Mouse (Mus musculus) liver, postnatal 0 days (tissue): ENCODE results near the gene Glyr1. TPM values are rescaled to one million over a fixed set of nuclear protein-coding genes. Genes with fewer than 3 reads are reported as not detected.

ENCODE experiments used
- ATAC-seq: fragments of 200-750 bp; cut with Nextera tagmentation; 2 replicates; pipeline ENCODE4 v1.8.0; 2017; ENCODE audit warnings: mild to moderate bottlenecking, moderate library complexity
- DNase-seq: peaks from one replicate; pipeline ENCODE4 v3.0.0-alpha.2; 2016
- H3K27ac ChIP-seq: fragments of 300-500 bp; sonication (generic); 2 replicates; pipeline ENCODE4 v1.5.1; 2014; ENCODE audit warnings: antibody characterized with exemption, moderate library complexity, mild to moderate bottlenecking, low read depth
- H3K27me3 ChIP-seq: fragments of 300-500 bp; sonication (generic); 2 replicates; pipeline ENCODE4 v1.6.1; 2014; ENCODE audit warnings: low read length, control low read depth, mixed read lengths; ENCODE audit not compliant: insufficient read depth
- H3K36me3 ChIP-seq: fragments of 300-500 bp; sonication (generic); replicated peaks from 2 replicates; pipeline ENCODE4 v1.6.1; 2014; ENCODE audit warnings: mild to moderate bottlenecking, control low read depth, low read length, moderate library complexity, mixed read lengths; ENCODE audit not compliant: insufficient read depth
- H3K4me1 ChIP-seq: fragments of 300-500 bp; sonication (generic); 2 replicates; pipeline ENCODE4 v1.6.1; 2014; ENCODE audit warnings: antibody characterized with exemption, mild to moderate bottlenecking, control low read depth; ENCODE audit not compliant: insufficient read depth
- H3K4me2 ChIP-seq: fragments of 300-500 bp; sonication (generic); 2 replicates; pipeline ENCODE4 v1.6.1; 2014; ENCODE audit warnings: low read depth, mild to moderate bottlenecking, low read length, moderate library complexity, mixed read lengths
- H3K4me3 ChIP-seq: fragments of 300-500 bp; sonication (generic); 2 replicates; pipeline ENCODE4 v1.5.1; 2014; ENCODE audit warnings: low read depth, low read length
- H3K9ac ChIP-seq: fragments of 300-500 bp; sonication (generic); replicated peaks from 2 replicates; pipeline ENCODE4 v1.6.1; 2014; ENCODE audit warnings: mild to moderate bottlenecking, moderate library complexity
- H3K9me3 ChIP-seq: fragments of 300-500 bp; sonication (generic); 2 replicates; pipeline ENCODE4 v1.6.1; 2016; ENCODE audit warnings: mild to moderate bottlenecking, control low read depth, low read length, mixed read lengths
- CTCF ChIP-seq: sonication (generic); IDR thresholded peaks from 2 replicates; pipeline ENCODE4 v1.5.1; 2016; ENCODE audit warnings: antibody characterized with exemption, low read depth
- EP300 ChIP-seq: IDR thresholded peaks from 2 replicates; pipeline ENCODE4 v1.6.1; 2016; ENCODE audit warnings: antibody characterized with exemption, low read depth, mild to moderate bottlenecking
- WGBS: fragments of 180-500 bp; shearing (Covaris S2); extraction: QIAGEN DNeasy Blood & Tissue Kit; methylation state at CpG from one replicate; pipeline ENCODE4 v1.1.7; 2014; ENCODE audit not compliant: insufficient replicate concordance; 5-methylcytosine and 5-hydroxymethylcytosine counted together
- polyA plus RNA-seq: library from polyadenylated mRNA; unstranded; fragments of >200 nt; fragmentation: Nextera tagmentation; extraction: Ambion mirVana; gene quantifications from 2 replicates; pipeline ENCODE4 v1.2.1, GENCODE M21; 2015

The Glyr1 gene
- 31.4 and 35.7 TPM in 2 replicates for polyA plus RNA-seq

DNA sequence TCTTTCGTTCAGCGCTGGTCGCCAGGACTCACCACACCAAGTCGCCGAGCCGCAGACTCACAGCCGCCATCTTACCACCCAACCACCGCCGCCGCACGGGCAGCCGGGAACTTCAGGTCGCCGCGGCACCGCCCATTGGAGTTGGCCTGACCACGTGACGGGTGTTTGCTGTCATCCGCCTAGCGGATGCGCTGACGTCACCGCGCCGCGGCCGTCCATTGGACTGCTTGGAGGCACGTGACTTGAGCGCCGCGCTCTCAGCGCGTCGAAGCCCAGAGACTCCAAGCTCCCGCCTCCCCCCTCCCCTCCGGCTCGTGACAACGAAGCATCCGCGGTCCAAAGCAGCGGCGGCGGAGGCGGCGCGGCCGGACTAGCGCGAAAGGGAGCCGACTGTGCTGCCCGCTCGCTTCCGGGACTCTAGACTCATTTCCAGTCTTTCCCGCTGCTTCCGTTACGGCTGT is at the start of gene Glyr1, which contains the start of gene Ubn1:
Glyr1 (minus strand) TSS at position 90 of the 461 bp plus-strand sequence.
Ubn1 (plus strand) TSS at position 284 of the 461 bp plus-strand sequence.
- WGBS = under 1% methylated on average over 50 of the region's 56 CpGs
- Histone ChIP-seq H3K27me3 (no peaks in the 10 kb centered on the region), H3K4me2 (peak within 1 kb of the TSS; percentile 85), H3K36me3 (peaks cover 34% of the 10 kb centered on the region), H3K4me3 (peak within 1 kb of the TSS; percentile 93), H3K4me1 (peaks cover 22% of the 10 kb centered on the region), H3K27ac (peak within 1 kb of the TSS; percentile 92), H3K9me3 (no peaks in the 10 kb centered on the region), H3K9ac (peak within 1 kb of the TSS; percentile 98)
- ATAC-seq (peak; percentile 96), DNase-seq (peak; percentile 100)
- TF ChIP-seq CTCF = no peak
- TF ChIP-seq EP300 = no peak

DNA sequence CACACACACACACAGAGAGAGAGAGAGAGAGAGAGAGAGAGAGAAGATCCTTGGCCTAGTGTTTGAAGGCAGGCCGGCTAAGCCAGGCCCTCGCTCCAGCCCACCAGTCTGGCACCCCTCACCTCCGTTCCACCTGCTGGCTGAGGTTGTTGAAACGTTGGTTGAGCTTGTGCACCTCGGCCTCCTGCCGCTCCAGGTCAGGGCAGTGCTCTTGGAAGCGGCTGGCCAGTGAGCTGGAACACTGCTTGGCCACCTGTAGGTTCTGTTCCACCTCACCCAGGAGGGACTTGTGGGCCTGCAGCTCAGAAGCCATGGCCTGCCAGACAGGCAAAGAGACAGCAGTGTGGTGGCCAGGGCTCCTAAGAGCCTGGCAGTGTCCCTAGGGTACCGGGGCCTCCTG is 46.8 kb upstream of the Glyr1 start:
- DNase-seq (no peak), ATAC-seq (no peak)
- Histone ChIP-seq H3K4me3 (no peak overlapping the region), H3K4me2 (no peak overlapping the region), H3K27ac (no peak overlapping the region), H3K4me1 (no peaks in the 10 kb centered on the region), H3K27me3 (no peaks in the 10 kb centered on the region), H3K36me3 (no peaks in the 10 kb centered on the region), H3K9ac (no peak overlapping the region), H3K9me3 (no peaks in the 10 kb centered on the region)
- TF ChIP-seq EP300 (no peak), CTCF (no peak)
- WGBS = 90% methylated on average over 8 of the region's 8 CpGs

DNA sequence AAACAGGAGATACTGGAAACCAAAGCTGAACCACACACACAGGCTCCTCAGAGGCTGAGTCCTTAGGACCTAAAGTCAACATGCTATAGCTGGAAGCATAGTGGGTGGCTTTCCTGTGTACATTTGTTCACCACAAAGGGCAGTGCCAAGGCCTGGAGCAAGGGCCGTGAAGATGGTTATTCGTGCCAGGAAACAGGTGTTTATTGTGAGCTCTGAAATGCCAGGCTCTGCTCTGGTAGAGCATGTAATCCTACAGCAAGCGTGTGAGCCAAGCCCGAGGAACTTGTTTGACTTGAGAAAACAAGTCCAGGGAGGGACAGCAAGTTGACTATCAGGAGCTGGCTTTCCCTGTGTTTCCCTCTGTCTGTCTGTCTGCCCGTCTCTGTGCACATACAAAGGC is 43.6 kb upstream of the Glyr1 start:
- Histone ChIP-seq H3K4me3 (no peak overlapping the region), H3K36me3 (peaks cover under 1% of the 10 kb centered on the region; the same call in 1 of the 2 replicates), H3K27ac (no peak overlapping the region), H3K9me3 (no peaks in the 10 kb centered on the region), H3K9ac (no peak overlapping the region), H3K4me1 (no peaks in the 10 kb centered on the region), H3K4me2 (no peak overlapping the region), H3K27me3 (no peaks in the 10 kb centered on the region)
- no peak for TF ChIP-seq EP300
- no peak for TF ChIP-seq CTCF
- ATAC-seq (no peak), DNase-seq (no peak)
- WGBS = 70% methylated on average over 5 of the region's 5 CpGs

DNA sequence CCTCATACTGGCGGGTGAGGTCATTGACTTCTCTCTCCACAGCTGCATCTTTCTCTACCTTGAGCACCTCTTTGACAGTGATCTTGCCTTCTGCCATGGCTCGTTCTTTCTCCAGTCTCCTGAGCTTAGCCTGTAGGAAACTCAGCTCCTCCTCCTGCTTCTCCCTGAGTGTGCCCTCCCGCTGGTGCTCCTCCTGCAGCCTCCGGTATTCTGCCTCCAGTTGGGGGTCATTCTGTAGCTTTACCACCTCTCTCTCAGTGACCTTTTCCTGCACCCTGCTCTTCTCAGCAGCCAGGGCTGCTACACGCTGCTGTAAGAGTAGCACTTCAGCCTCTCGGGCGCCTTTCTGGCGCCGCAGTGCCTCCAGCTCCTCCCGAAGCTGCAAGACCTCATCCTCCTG is 39.4 kb upstream of the Glyr1 start:
- no peak overlapping the region for H3K4me2 ChIP-seq
- no peaks in the 10 kb centered on the region for H3K4me1 ChIP-seq
- H3K27me3 ChIP-seq = no peaks in the 10 kb centered on the region
- no peak overlapping the region for H3K27ac ChIP-seq
- no peak overlapping the region for H3K4me3 ChIP-seq
- H3K36me3 ChIP-seq = peaks cover 37% of the 10 kb centered on the region
- 68% methylated on average over 10 of the region's 10 CpGs for WGBS
- DNase-seq = no peak
- ATAC-seq = no peak
- no peak overlapping the region for H3K9ac ChIP-seq
- no peaks in the 10 kb centered on the region for H3K9me3 ChIP-seq
- TF ChIP-seq EP300 = no peak
- no peak for TF ChIP-seq CTCF

DNA sequence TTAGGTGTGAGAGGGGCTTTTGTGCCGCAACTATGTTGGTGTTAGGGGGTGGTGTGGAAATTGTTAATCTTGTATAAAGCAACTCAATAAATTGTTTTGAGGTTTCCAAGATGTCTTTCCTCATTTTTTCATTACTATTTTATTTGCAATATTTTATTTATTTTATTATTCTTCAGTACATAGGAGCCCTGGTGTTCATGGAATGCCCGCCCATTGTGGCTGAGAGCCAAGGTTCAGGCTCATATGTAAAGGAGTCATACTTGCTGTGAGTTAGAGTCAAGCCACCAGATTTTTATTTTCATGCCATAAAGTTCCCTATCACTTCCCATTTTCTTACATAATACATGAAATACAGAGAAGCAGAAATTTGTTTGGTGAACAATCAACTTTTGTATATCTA is 36.5 kb upstream of the Glyr1 start:
- H3K9me3 ChIP-seq = no peaks in the 10 kb centered on the region
- H3K4me2 ChIP-seq = no peak overlapping the region
- DNase-seq (no peak), ATAC-seq (no peak)
- H3K36me3 ChIP-seq = peaks cover 61% of the 10 kb centered on the region
- H3K4me3 ChIP-seq = no peak overlapping the region
- H3K27me3 ChIP-seq = no peaks in the 10 kb centered on the region
- TF ChIP-seq EP300 (no peak), CTCF (no peak)
- no peaks in the 10 kb centered on the region for H3K4me1 ChIP-seq
- H3K9ac ChIP-seq = no peak overlapping the region
- no peak overlapping the region for H3K27ac ChIP-seq
- 89% methylated on average over 2 of the region's 2 CpGs for WGBS

DNA sequence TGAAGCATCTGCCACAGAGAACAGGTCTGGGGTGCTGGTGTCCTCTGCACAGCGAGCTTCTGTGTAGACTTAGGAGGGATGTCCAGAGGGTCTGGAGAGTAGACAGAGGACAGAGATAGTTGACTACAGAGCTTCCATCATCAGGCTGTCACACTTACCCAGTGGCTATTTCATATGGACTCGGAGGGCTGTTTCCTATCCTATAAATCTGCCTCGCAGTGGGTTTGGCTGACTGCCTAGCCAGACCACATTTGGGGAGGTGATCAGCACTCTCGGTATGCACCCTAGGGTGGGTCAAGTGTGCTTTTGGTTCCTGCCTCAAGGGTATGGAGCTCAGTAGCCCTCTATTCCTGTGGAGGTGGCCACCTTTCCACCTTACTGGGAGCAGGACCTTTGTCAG is 35.5 kb upstream of the Glyr1 start:
- Histone ChIP-seq H3K27ac (no peak overlapping the region), H3K9me3 (no peaks in the 10 kb centered on the region), H3K27me3 (no peaks in the 10 kb centered on the region), H3K4me3 (no peak overlapping the region), H3K9ac (no peak overlapping the region), H3K4me2 (no peak overlapping the region), H3K36me3 (peaks cover 64% of the 10 kb centered on the region), H3K4me1 (no peaks in the 10 kb centered on the region)
- TF ChIP-seq CTCF (no peak), EP300 (no peak)
- ATAC-seq (no peak), DNase-seq (no peak)
- WGBS = 83% methylated on average over 4 of the region's 4 CpGs

DNA sequence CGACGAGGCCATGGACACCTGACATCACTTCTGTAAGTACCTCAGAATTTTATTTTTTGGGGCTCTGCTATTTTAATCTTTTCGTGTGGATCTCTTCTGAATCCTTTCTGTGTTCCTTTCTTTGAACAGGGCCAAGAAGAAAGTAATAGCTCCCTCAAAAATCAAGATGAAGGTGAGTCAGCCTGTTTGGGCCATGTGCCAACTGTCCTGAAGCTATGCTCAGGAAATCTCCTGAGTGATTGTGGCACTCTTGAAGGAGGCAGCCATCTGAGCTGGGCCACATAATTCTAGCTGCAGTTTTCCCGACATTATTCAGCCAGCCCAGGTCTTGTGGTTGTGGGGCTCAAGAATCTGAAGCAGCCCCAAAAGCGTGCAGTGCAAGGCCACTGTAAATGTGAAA is 24.7 kb upstream of the Glyr1 start:
- Histone ChIP-seq H3K9me3 (no peaks in the 10 kb centered on the region), H3K9ac (no peak overlapping the region), H3K4me2 (no peak overlapping the region), H3K4me1 (no peaks in the 10 kb centered on the region), H3K27ac (no peak overlapping the region), H3K4me3 (no peak overlapping the region), H3K27me3 (no peaks in the 10 kb centered on the region), H3K36me3 (peaks cover 89% of the 10 kb centered on the region)
- DNase-seq (no peak), ATAC-seq (no peak)
- no peak for TF ChIP-seq EP300
- no peak for TF ChIP-seq CTCF
- 85% methylated on average over 5 of the region's 5 CpGs for WGBS
